Mouse (Mus musculus): ENCODE data around the gene Add1.

DNA sequence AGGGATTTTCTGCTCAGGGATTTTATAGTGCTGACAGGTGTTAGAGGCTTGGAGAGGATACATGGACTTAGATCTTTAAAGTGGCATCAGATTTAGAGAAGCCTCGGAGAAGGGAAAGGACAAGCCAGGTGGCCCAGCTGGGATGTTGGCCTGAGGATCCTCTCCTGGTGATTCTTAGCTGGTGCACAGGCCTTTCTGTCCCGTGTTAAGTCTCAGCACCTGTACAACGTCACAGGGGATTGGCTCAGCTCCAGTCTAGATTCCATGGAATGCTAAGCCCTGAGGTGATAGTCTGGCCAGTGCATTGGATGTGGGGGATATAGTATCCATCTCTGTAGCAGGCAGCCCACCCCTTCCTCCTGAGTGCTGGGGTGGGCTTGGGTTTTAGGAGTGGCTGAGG lies 34.8 kb downstream of the Add1 start:
- no peak for TF ChIP-seq POLR2A (IDR thresholded peaks at IDR 0.05; ENCODE audit: low read depth, low read length)
- no peak for TF ChIP-seq CTCF (IDR thresholded peaks at IDR 0.05; ENCODE audit: extremely low read depth, insufficient read depth, insufficient read length, insufficient replicate concordance)

Measured in spleen, adult 2 months (tissue).